ENCODE assay signal across 8 mouse cellular contexts in genomic region chr8:115942731-115943509, GRCm38 (mm10).
DNase-seq lines count a peak whose midpoint lies in the region; ATAC-seq lines count a peak whose summit lies in the region.
"Had no signal": no experiment of that assay in that cellular context is flagged by ENCODE, and none has a peak within 500 bp of the region (broad histone marks: within the 10 kb centered on the region; RNA-seq: fewer than 3 reads in every experiment).

No protein-coding gene starts in this region.

- ATAC-seq in heart, embryonic 13.5 days (ENCODE audit: extremely low read depth, insufficient number of reproducible peaks, low FRiP score, low TSS enrichment): no peak
- peak; percentile 94 for ATAC-seq in lung, embryonic 15.5 days (ENCODE audit: borderline replicate concordance, extremely low read depth, low FRiP score, low TSS enrichment)

- H3K4me1 ChIP-seq in heart, embryonic 13.5 days: no peaks in the 10 kb centered on the region
- peaks cover 10% of the 10 kb centered on the region for H3K4me1 ChIP-seq in lung, embryonic 15.5 days
- H3K4me1 ChIP-seq: liver, embryonic 13.5 days had no signal

- no peaks in the 10 kb centered on the region for H3K27me3 ChIP-seq in heart, embryonic 13.5 days (replicated peaks)
- no peaks in the 10 kb centered on the region for H3K27me3 ChIP-seq in lung, embryonic 15.5 days
- H3K27me3 ChIP-seq: liver, embryonic 13.5 days had no signal

- no peaks in the 10 kb centered on the region for H3K9me3 ChIP-seq in heart, embryonic 13.5 days
- no peaks in the 10 kb centered on the region for H3K9me3 ChIP-seq in lung, embryonic 15.5 days
- H3K9me3 ChIP-seq: liver, embryonic 13.5 days had no signal

- peak; percentile 91 for DNase-seq in NIH3T3 (ENCODE audit: low read depth)
- peak; percentile 63 for DNase-seq in embryo, embryonic 10.5 days (ENCODE audit: low spot score)
- DNase-seq in kidney, postnatal 14 days: peak; percentile 65
- DNase-seq in right cerebral cortex, adult 2 months (ENCODE audit: low spot score in 2 of 2): peak; percentile 3 to 5
- no peak for DNase-seq in adrenal gland, adult 18-20 months (ENCODE audit: low spot score in 2 of 2)
- DNase-seq: liver, embryonic 13.5 days had no signal

- no peak overlapping the region for H3K27ac ChIP-seq in heart, embryonic 13.5 days (replicated peaks)
- H3K27ac ChIP-seq in lung, embryonic 15.5 days: peak overlapping the region; percentile 82
- H3K27ac ChIP-seq: liver, embryonic 13.5 days had no signal

- H3K36me3 ChIP-seq in heart, embryonic 13.5 days: no peaks in the 10 kb centered on the region
- no peaks in the 10 kb centered on the region for H3K36me3 ChIP-seq in lung, embryonic 15.5 days
- H3K36me3 ChIP-seq: liver, embryonic 13.5 days had no signal

- H3K4me2 ChIP-seq in heart, embryonic 13.5 days: peak overlapping the region; percentile 38
- peak overlapping the region; percentile 34; the same call in 1 of the 2 replicates for H3K4me2 ChIP-seq in lung, embryonic 15.5 days
- H3K4me2 ChIP-seq: liver, embryonic 13.5 days had no signal

- H3K9ac ChIP-seq in heart, embryonic 13.5 days: no peak overlapping the region
- H3K9ac ChIP-seq in lung, embryonic 15.5 days: no peak overlapping the region
- H3K9ac ChIP-seq: liver, embryonic 13.5 days had no signal

- WGBS in heart, embryonic 13.5 days: 49% methylated on average over 16 of the region's 16 CpGs
- WGBS in lung, embryonic 15.5 days: 29% methylated on average over 16 of the region's 16 CpGs

- H3K4me3 ChIP-seq in heart, embryonic 13.5 days: 0 out of 2 replicates have a peak overlapping the region, but pooled peaks have one; percentile 1
- H3K4me3 ChIP-seq in lung, embryonic 15.5 days: no peak overlapping the region
- H3K4me3 ChIP-seq: liver, embryonic 13.5 days had no signal

Comparison
In these comparisons a context has a peak if more than half of its experiments do, and no peak if none do; other contexts are left out.
1. DNase-seq: peak in NIH3T3 (single experiment), embryo, embryonic 10.5 days (single experiment), kidney, postnatal 14 days (single experiment) and right cerebral cortex, adult 2 months (2 of 2); none in adrenal gland, adult 18-20 months (0 of 2).